Mouse (Mus musculus) C2C12 (cell line): Measurements from ENCODE around the gene Cfdp1.

Experiments
- CTCF ChIP-seq: IDR thresholded peaks from one replicate; pipeline ENCODE4 v1.5.1; 2011; ENCODE audit not compliant: control insufficient read depth, insufficient read depth, insufficient read length
- MYOD1 ChIP-seq: IDR thresholded peaks from one replicate; pipeline ENCODE4 v1.6.1; 2011; ENCODE audit warnings: low read depth; ENCODE audit not compliant: control insufficient read depth, insufficient read length
- MYOG ChIP-seq: IDR thresholded peaks from one replicate; pipeline ENCODE4 v1.6.1; 2011; ENCODE audit not compliant: control insufficient read depth, insufficient read length; ENCODE audit errors: extremely low read depth
- USF1 ChIP-seq: IDR thresholded peaks from one replicate; pipeline ENCODE4 v1.6.1; 2011; ENCODE audit warnings: low read depth, mild to moderate bottlenecking, control low read depth, moderate library complexity

- TF ChIP-seq CTCF (no peak), USF1 (no peak), MYOD1 (no peak), MYOG (no peak)
Observed at GRCm38 (mm10) chr8:111758817-111759216, 95.3 kb downstream of the Cfdp1 start.
